Mouse (Mus musculus): ENCODE results near the gene Pbld1.

DNA sequence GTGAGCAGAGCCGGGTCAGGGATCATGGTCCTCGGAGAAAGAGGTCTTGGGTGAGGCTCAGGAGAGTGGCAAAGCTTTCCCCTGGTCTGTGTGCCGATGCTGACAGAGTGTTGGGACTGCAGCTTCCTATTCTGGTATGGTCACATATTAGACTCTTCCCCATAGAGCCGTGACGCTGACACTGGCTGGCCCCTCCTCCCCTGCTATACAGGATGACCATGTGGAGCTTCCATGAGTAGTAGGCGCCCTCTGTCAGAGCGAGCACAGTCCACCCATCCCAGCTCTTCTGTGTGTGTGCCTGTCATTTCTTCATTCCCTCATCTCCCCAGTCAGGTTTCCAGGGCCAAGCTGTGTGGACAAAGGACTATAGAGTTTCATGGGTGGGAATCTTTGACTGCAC is 3.4 kb downstream of the Pbld1 start:
- TF ChIP-seq CTCF (IDR thresholded peaks at IDR 0.05; ENCODE audit: low read depth, low read length) (no peak), POLR2A (IDR thresholded peaks at IDR 0.05; ENCODE audit: extremely low read depth, insufficient read depth, low read length) (no peak)
